Mouse (Mus musculus): ENCODE measurements around the gene Esr1.
"Not testable (repeated sequence)": the region's sequence is repeated elsewhere in the genome, so short reads cannot be mapped to it uniquely, and the experiment has no call there.

Gene Esr1

GRCm38 (mm10) chr10:4694336-4694865 is 83.0 kb downstream of the Esr1 start:
- no peak for DNase-seq (ENCODE audit: low spot score in 2 of 2)

DNA sequence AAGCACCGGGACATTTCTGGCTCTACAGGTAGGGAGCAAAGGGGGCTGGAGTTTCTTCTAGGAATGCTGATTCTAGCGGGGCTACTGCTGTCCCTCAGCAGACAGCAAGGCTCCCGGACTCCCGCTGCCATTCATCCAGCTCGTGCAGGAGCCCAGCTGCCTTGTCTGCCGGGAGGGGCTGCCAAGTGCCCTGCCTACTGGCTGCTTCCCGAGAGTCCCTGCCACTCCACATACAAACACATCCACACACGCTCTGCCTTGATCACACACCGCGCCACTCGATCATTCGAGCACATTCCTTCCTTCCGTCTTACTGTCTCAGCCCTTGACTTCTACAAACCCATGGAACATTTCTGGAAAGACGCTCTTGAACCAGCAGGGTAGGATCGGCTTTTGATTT is 98.5 kb downstream of the Esr1 start:
- DNase-seq (ENCODE audit: low spot score in 2 of 2), result no peak

GRCm38 (mm10) chr10:4711434-4711833 is 100.0 kb downstream of the Esr1 start:
- DNase-seq (ENCODE audit: low spot score in 2 of 2), result no peak

DNA sequence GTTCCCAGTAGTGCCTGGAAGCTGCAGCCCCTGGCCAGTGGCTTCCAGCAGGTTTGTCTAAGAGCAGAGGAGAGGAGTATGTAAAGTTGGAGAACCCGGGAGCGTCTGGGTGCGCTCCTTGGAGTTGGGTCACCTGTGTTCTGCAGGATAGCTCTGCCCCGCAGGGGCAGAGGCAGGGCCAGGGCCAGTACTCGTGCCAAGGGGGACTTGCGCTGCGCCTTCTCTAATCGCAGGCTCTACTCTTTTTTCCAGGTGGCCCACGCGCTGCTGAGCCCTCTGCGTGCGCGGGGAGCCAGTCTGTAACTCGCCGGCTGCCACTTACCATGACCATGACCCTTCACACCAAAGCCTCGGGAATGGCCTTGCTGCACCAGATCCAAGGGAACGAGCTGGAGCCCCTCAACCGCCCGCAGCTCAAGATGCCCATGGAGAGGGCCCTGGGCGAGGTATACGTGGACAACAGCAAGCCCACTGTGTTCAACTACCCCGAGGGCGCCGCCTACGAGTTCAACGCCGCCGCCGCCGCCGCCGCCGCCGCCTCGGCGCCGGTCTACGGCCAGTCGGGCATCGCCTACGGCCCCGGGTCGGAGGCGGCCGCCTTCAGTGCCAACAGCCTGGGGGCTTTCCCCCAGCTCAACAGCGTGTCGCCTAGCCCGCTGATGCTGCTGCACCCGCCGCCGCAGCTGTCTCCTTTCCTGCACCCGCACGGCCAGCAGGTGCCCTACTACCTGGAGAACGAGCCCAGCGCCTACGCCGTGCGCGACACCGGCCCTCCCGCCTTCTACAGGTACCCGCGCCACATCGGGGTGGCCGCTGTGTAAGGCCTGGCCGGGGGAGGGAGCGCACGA is 100.9 kb downstream of the Esr1 start:
- DNase-seq (ENCODE audit: low spot score in 2 of 2), result no peak

GRCm38 (mm10) chr10:4713398-4713797 is 102.0 kb downstream of the Esr1 start:
- no peak for DNase-seq (ENCODE audit: low spot score in 2 of 2)

- no peak for DNase-seq (ENCODE audit: low spot score in 2 of 2)
Measured at GRCm38 (mm10) chr10:4724851-4725250, 113.5 kb downstream of the Esr1 start.

- DNase-seq (ENCODE audit: low spot score in 2 of 2), result no peak
Measured at GRCm38 (mm10) chr10:4726141-4726540, 114.7 kb downstream of the Esr1 start.

- DNase-seq (ENCODE audit: low spot score in 2 of 2), result no peak
Measured at GRCm38 (mm10) chr10:4732328-4732727, 120.9 kb downstream of the Esr1 start.

- DNase-seq (ENCODE audit: low spot score in 2 of 2), result no peak
Measured at GRCm38 (mm10) chr10:4733987-4734386, 122.6 kb downstream of the Esr1 start.

DNA sequence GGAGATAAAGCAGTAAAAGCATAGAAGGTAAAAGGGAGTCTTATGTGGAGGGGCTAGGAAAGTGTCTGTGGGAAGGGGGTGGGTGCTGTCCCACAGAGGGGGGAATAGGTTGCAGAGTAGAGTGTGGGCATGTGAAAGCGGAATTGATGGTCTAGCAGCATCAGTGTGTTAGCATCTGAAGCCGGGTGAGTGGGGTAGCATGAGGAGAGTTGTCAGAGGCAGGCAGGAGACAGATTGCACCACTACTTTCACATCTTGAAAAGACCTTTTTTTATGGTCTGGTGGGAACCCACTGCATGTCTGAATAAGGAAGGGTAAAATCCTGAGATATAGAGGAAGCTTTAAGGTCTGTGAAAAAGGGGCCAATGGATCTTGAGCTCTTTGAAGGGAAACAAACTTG is 123.5 kb downstream of the Esr1 start:
- no peak for DNase-seq (ENCODE audit: low spot score in 2 of 2)

DNA sequence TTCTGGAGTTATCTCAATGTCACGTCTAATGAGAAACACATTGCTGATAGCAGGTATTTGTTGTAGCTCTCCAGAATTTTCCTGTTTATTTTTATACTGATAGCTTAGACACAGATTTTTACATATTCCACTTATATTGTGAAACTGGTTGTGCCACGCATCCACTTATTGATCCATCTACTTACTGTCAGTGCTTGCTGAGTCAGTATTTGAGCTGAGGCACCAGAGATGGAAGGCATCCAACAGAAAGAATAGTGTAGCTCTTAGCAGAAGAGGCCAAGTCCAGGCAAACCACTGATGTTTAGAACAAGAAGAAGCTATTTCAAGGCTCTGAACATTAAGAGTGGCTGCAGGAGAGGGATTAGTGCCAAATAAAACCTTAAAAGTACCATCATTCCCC is 126.9 kb downstream of the Esr1 start:
- DNase-seq (ENCODE audit: low spot score in 2 of 2), result no peak

DNA sequence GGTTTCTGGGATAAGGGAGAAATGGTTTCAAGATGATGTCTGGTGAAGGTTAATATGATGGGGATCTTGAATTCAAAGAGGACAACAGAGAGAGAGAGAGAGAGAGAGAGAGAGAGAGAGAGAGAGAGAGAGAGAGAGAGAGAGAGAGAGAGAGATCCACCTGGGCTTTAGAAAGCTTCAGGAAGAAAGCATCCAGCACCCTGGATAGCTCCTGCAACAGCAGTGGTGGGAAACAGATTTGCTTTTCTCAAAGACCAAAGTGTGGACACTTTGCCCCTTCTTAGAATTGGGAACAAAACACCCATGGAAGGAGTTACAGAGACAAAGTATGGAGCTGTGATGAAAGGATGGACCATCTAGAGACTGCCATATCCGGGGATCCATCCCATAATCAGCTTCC is 139.7 kb downstream of the Esr1 start:
- not testable (repeated sequence) for DNase-seq (ENCODE audit: low spot score in 2 of 2)

DNA sequence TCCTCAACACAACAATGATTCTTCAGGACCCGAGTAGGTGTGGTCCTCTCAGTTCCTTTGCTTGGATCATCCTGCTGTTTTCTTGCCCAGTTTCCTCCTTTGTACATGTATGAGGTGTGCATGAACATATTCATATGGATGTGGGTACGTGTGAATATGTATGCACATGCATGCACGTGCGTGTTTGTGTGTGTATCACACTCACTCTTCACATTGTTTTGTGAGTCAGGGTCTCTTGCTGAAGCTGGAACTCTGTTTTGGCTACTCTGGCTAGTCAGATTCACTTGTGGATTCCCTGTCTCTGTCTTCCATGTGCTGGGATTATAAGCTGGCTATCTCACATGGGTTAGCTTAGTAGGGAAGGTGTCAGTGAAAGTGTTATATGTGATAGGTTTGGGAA is 141.6 kb downstream of the Esr1 start:
- DNase-seq (ENCODE audit: low spot score in 2 of 2), result no peak

DNA sequence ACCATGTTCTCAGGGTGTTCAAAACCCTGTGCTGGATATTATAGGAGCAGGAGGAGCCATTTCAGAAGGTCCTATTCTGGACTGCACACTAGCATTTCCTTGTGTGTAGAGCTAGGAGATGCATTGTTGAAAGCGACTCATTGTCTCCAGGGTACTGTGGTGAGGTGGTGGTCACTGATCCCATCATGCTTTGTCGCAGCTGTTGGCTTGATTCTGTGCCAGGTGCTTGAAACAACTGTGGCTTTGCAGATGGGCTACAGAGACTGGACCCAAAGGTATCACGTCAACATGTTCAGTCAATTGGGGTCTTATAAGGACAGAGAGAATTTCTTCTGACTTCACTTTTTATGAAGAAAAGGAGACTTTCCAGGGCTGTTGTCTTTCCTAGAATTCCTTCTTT is 164.1 kb downstream of the Esr1 start:
- DNase-seq (ENCODE audit: low spot score in 2 of 2), result no peak

GRCm38 (mm10) chr10:4776007-4776713 is 164.8 kb downstream of the Esr1 start:
- no peak for DNase-seq (ENCODE audit: low spot score in 2 of 2)

DNA sequence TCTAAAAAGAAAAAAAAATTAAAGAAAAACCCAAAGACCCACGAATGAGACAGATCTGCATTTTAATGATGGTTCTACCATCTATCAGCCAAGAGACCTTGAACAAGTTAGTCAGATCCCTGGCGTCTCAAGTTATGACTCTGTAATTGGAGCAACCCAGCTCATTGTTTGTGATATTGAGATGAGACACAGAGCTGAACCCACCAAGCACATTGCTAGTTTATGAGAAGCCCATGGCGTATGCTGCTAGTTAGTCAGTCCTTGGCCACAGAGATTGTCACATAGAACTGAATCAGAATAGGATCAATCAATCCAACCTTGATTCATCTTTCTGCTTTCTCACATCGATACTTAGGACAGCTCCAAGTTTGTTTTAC is 165.3 kb downstream of the Esr1 start:
- no peak for DNase-seq (ENCODE audit: low spot score in 2 of 2)

- no peak for DNase-seq (ENCODE audit: low spot score in 2 of 2)
Measured at GRCm38 (mm10) chr10:4777996-4778395, 166.6 kb downstream of the Esr1 start.

DNA sequence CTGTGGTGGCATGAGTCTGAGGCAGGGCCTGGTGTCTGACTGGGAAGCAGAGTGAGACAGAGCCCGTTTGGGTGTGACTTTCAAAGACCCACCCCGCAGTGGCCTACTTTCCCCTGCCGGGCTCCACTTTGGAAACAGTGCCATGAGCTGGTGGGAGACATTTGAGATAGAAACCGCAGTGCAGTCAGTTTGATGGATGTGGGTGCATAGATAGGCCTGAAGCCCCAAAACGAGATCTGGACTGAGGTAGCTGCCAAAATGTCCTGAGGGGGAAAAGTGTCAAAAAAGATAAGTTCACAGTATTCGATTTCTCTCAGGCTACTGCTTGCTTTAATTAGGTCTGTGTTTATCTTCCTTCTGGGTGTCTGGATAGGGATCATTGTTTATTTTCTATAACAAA is 169.5 kb downstream of the Esr1 start:
- no peak for DNase-seq (ENCODE audit: low spot score in 2 of 2)

DNA sequence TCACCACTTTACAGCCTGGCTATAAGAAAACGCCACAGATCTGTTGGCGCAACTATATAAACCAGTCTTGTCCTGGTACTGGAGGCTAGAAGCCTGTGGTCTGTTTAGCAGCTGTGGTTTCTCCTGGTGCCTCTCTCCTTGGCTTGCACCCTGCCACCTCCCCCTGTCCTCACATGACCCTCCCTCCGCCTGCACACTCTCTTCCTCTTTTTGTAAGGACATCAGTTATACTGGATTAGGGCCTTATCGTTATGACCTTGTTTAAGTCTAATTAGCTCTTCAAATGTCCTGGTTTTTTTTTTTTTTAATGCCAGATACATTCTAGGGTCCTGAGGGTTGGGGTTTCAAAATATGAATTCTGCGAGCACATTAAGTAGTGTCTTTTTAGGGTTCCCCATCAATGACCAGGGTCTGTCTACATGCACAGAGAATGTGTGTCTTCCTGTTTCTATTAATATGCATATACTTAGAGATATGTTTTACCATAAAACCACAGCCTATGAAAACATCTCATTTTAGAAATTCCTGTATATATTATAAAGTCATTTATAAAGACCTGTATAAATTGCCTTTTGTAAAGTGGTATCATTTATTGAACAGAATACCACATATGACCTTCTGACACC is 175.7 kb downstream of the Esr1 start:
- peak in 1 of 2 experiments; percentile 18 for DNase-seq (ENCODE audit: low spot score in 2 of 2)

DNA sequence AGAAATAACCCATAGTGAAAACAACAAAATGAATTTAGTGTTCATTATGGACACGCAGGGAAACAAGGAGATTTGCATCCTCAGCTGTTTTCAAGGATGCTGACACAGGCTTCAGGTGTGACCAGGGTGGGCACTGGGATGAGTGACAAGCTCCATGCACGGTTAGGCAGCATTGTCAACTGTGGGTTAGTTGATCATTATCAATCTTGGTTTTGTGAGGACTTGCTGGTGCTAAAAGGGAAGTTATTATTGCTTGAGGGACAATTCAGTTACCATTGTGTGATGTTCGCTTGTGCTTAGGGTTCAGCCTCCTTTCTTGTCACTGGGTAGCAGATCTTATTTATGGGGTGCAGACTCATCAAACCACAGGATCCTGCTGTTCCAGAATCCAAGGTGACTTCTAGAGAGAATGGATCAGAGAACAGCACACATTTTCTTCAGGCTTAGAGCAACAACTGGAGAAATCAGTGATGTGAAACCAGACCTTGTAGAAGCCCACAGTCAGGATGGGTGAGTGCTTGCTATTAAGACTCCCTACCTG is 186.9 kb downstream of the Esr1 start:
- DNase-seq (ENCODE audit: low spot score in 2 of 2), result no peak

DNA sequence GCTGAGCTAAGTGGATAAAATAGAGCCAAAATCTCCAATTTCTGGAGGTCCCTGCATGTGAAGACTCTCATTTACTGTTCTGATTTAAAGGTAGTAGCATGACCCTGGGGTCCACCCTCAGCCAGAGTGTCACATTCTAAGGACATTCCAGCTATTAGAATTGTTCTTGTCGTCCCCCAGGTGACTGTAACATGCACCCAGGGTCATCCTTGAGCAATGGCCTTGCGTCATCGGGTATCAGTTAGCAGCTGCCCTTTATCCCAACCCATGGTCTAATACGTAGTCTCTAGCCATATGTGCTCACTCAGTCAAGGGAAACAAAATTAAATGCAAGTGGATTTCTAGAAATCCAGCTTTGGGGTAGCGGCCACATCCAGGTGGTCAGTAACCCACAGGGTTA is 213.0 kb downstream of the Esr1 start:
- DNase-seq (ENCODE audit: low spot score in 2 of 2), result no peak

DNA sequence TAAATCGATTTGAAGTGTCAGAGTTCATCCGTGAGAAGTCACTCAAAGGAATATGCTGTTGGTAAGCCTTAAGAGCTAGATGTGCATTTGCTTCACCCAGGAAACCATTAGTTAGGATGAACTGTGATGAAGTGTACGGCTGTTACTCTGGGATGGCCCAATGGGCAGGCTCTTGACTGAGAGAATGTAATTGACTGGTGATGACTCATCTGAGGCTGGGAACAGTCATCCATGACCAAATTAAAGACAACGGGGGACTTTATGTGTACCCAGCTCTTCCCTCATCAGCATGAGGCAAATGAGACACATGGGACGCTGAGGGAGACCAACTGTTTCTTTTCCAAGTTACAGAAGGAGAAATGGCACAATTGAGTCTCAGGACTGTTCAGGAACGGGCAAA is 219.2 kb downstream of the Esr1 start:
- DNase-seq (ENCODE audit: low spot score in 2 of 2), result no peak
